Mouse (Mus musculus): ENCODE results near the gene Fbf1. TPM values are rescaled to one million over a fixed set of nuclear protein-coding genes. Genes with fewer than 3 reads are reported as not detected.

Fbf1 gene
- polyA plus RNA-seq, 1 experiment from 2014 or later: 38.7 TPM

- peaks cover 30% of the 10 kb centered on the region for H3K4me1 ChIP-seq (ENCODE audit: insufficient read depth, low read length)
- peaks cover 3% of the 10 kb centered on the region; the same call in 1 of the 2 replicates for H3K36me3 ChIP-seq (ENCODE audit: insufficient read depth, low read length)
- H3K9ac ChIP-seq (replicated peaks; ENCODE audit: low read length): peak overlapping the region; percentile 95
- no peaks in the 10 kb centered on the region for H3K27me3 ChIP-seq (ENCODE audit: insufficient read depth, low read length)
- H3K4me3 ChIP-seq (ENCODE audit: low read length): peak overlapping the region; percentile 79
- ATAC-seq (ENCODE audit: low FRiP score, low TSS enrichment): no peak
- peak overlapping the region; percentile 92 for H3K4me2 ChIP-seq (replicated peaks; ENCODE audit: low read depth, low read length)
- H3K9me3 ChIP-seq (ENCODE audit: low read length): no peaks in the 10 kb centered on the region
- 5% methylated on average over 6 of the region's 6 CpGs for WGBS
- peak overlapping the region; percentile 95 for H3K27ac ChIP-seq (ENCODE audit: low read length)
Measured at GRCm38 (mm10) chr11:116167232-116167631, 734 bp downstream of the Fbf1 start.

GRCm38 (mm10) chr11:116163002-116163401, 5.0 kb downstream of the Fbf1 start:
- Histone ChIP-seq H3K27ac (ENCODE audit: low read length) (peak overlapping the region; percentile 44), H3K4me3 (ENCODE audit: low read length) (no peak overlapping the region), H3K36me3 (ENCODE audit: insufficient read depth, low read length) (peaks cover 7% of the 10 kb centered on the region; the same call in 1 of the 2 replicates), H3K4me1 (ENCODE audit: insufficient read depth, low read length) (peaks cover 23% of the 10 kb centered on the region), H3K9ac (replicated peaks; ENCODE audit: low read length) (no peak overlapping the region), H3K27me3 (ENCODE audit: insufficient read depth, low read length) (no peaks in the 10 kb centered on the region), H3K9me3 (ENCODE audit: low read length) (no peaks in the 10 kb centered on the region), H3K4me2 (replicated peaks; ENCODE audit: low read depth, low read length) (peak overlapping the region; percentile 5; the same call in 1 of the 2 replicates)
- peak; percentile 86 for ATAC-seq (ENCODE audit: low FRiP score, low TSS enrichment)
- WGBS: 21% methylated on average over 9 of the region's 9 CpGs

- Histone ChIP-seq H3K9me3 (ENCODE audit: low read length) (no peaks in the 10 kb centered on the region), H3K4me1 (ENCODE audit: insufficient read depth, low read length) (peaks cover 23% of the 10 kb centered on the region), H3K36me3 (ENCODE audit: insufficient read depth, low read length) (peaks cover 15% of the 10 kb centered on the region; the same call in 1 of the 2 replicates), H3K27ac (ENCODE audit: low read length) (no peak overlapping the region), H3K4me2 (replicated peaks; ENCODE audit: low read depth, low read length) (no peak overlapping the region), H3K9ac (replicated peaks; ENCODE audit: low read length) (no peak overlapping the region), H3K4me3 (ENCODE audit: low read length) (no peak overlapping the region), H3K27me3 (ENCODE audit: insufficient read depth, low read length) (no peaks in the 10 kb centered on the region)
- ATAC-seq (ENCODE audit: low FRiP score, low TSS enrichment): no peak
- 81% methylated on average over 10 of the region's 10 CpGs for WGBS
Measured at GRCm38 (mm10) chr11:116162146-116162545, 5.8 kb downstream of the Fbf1 start.

GRCm38 (mm10) chr11:116161312-116161711, 6.7 kb downstream of the Fbf1 start:
- Histone ChIP-seq H3K4me3 (ENCODE audit: low read length) (no peak overlapping the region), H3K9me3 (ENCODE audit: low read length) (no peaks in the 10 kb centered on the region), H3K9ac (replicated peaks; ENCODE audit: low read length) (no peak overlapping the region), H3K36me3 (ENCODE audit: insufficient read depth, low read length) (peaks cover 15% of the 10 kb centered on the region; the same call in 1 of the 2 replicates), H3K4me2 (replicated peaks; ENCODE audit: low read depth, low read length) (no peak overlapping the region), H3K27me3 (ENCODE audit: insufficient read depth, low read length) (no peaks in the 10 kb centered on the region), H3K27ac (ENCODE audit: low read length) (no peak overlapping the region), H3K4me1 (ENCODE audit: insufficient read depth, low read length) (peaks cover 15% of the 10 kb centered on the region)
- WGBS: 65% methylated on average over 12 of the region's 12 CpGs
- ATAC-seq (ENCODE audit: low FRiP score, low TSS enrichment): no peak

- Histone ChIP-seq H3K4me3 (ENCODE audit: low read length) (no peak overlapping the region), H3K9ac (replicated peaks; ENCODE audit: low read length) (no peak overlapping the region), H3K9me3 (ENCODE audit: low read length) (no peaks in the 10 kb centered on the region), H3K4me2 (replicated peaks; ENCODE audit: low read depth, low read length) (no peak overlapping the region), H3K36me3 (ENCODE audit: insufficient read depth, low read length) (peaks cover 89% of the 10 kb centered on the region), H3K27ac (ENCODE audit: low read length) (no peak overlapping the region), H3K27me3 (ENCODE audit: insufficient read depth, low read length) (no peaks in the 10 kb centered on the region), H3K4me1 (ENCODE audit: insufficient read depth, low read length) (no peaks in the 10 kb centered on the region)
- whole genome bisulfite sequencing: 97% methylated on average over 2 of the region's 2 CpGs
- ATAC-seq (ENCODE audit: low FRiP score, low TSS enrichment): no peak
Measured at GRCm38 (mm10) chr11:116150960-116151359, 17.0 kb downstream of the Fbf1 start.

GRCm38 (mm10) chr11:116149341-116149740, 18.6 kb downstream of the Fbf1 start:
- Histone ChIP-seq H3K9ac (replicated peaks; ENCODE audit: low read length) (no peak overlapping the region), H3K4me2 (replicated peaks; ENCODE audit: low read depth, low read length) (no peak overlapping the region), H3K4me3 (ENCODE audit: low read length) (no peak overlapping the region), H3K27ac (ENCODE audit: low read length) (no peak overlapping the region), H3K36me3 (ENCODE audit: insufficient read depth, low read length) (peaks cover 89% of the 10 kb centered on the region), H3K9me3 (ENCODE audit: low read length) (no peaks in the 10 kb centered on the region), H3K27me3 (ENCODE audit: insufficient read depth, low read length) (no peaks in the 10 kb centered on the region), H3K4me1 (ENCODE audit: insufficient read depth, low read length) (no peaks in the 10 kb centered on the region)
- WGBS: 88% methylated on average over 6 of the region's 6 CpGs
- no peak for ATAC-seq (ENCODE audit: low FRiP score, low TSS enrichment)

GRCm38 (mm10) chr11:116148761-116149221, 19.2 kb downstream of the Fbf1 start:
- H3K36me3 ChIP-seq (ENCODE audit: insufficient read depth, low read length): peaks cover 87% of the 10 kb centered on the region
- H3K4me3 ChIP-seq (ENCODE audit: low read length): no peak overlapping the region
- no peak overlapping the region for H3K27ac ChIP-seq (ENCODE audit: low read length)
- no peaks in the 10 kb centered on the region for H3K4me1 ChIP-seq (ENCODE audit: insufficient read depth, low read length)
- no peak overlapping the region for H3K4me2 ChIP-seq (replicated peaks; ENCODE audit: low read depth, low read length)
- H3K27me3 ChIP-seq (ENCODE audit: insufficient read depth, low read length): no peaks in the 10 kb centered on the region
- WGBS: 58% methylated on average over 20 of the region's 20 CpGs
- no peak for ATAC-seq (ENCODE audit: low FRiP score, low TSS enrichment)
- no peak overlapping the region for H3K9ac ChIP-seq (replicated peaks; ENCODE audit: low read length)
- H3K9me3 ChIP-seq (ENCODE audit: low read length): no peaks in the 10 kb centered on the region

DNA sequence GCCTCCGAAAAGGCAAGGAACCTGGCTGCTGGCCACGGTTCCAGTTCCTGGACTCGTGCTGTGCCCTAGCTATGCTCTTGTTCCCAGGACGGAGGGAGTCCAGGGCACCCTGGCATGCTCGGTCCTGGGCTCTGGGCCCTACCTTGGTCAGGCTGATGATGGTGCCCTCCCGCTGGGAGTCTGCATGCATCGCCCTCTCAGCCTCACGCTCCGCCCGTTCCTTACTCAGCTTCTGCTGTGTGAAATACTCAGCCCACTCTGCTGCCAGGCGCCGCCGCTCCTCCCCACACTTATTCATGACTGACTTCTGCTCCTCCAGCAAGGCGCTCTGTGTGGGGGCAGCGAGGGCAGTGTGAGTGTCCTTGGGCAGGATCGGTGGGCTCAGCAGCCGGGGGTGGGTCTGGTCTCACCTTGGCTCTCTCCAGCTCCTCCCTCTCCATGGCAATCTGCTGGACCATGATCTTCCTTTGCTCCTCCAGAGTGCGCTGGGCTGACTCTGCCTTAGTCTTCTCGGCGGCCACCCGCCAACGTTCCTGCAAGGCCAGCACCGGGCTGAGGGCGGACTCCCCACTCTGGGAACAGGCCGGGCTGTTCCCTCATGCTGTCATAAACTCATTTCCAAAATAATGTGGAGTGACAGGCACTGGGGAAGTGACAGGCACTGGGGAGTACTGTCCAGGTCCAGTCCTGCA, 21.5 kb downstream of the Fbf1 start:
- ATAC-seq (ENCODE audit: low FRiP score, low TSS enrichment): no peak
- 0 out of 2 replicates have a peak overlapping the region, but pooled peaks have one; percentile 45 for H3K27ac ChIP-seq (ENCODE audit: low read length)

GRCm38 (mm10) chr11:116145481-116146293, 22.3 kb downstream of the Fbf1 start:
- Histone ChIP-seq H3K4me2 (replicated peaks; ENCODE audit: low read depth, low read length) (no peak overlapping the region), H3K36me3 (ENCODE audit: insufficient read depth, low read length) (peaks cover 68% of the 10 kb centered on the region), H3K27me3 (ENCODE audit: insufficient read depth, low read length) (no peaks in the 10 kb centered on the region), H3K9me3 (ENCODE audit: low read length) (no peaks in the 10 kb centered on the region), H3K27ac (ENCODE audit: low read length) (no peak overlapping the region), H3K4me1 (ENCODE audit: insufficient read depth, low read length) (no peaks in the 10 kb centered on the region), H3K4me3 (ENCODE audit: low read length) (no peak overlapping the region), H3K9ac (replicated peaks; ENCODE audit: low read length) (no peak overlapping the region)
- 69% methylated on average over 18 of the region's 18 CpGs for WGBS
- ATAC-seq (ENCODE audit: low FRiP score, low TSS enrichment): no peak

More for the DNA sequence above, 21.5 kb downstream of the Fbf1 start:
- Histone ChIP-seq H3K36me3 (ENCODE audit: insufficient read depth, low read length) (peaks cover 75% of the 10 kb centered on the region), H3K9ac (replicated peaks; ENCODE audit: low read length) (no peak overlapping the region), H3K4me3 (ENCODE audit: low read length) (no peak overlapping the region), H3K9me3 (ENCODE audit: low read length) (no peaks in the 10 kb centered on the region), H3K4me1 (ENCODE audit: insufficient read depth, low read length) (no peaks in the 10 kb centered on the region), H3K4me2 (replicated peaks; ENCODE audit: low read depth, low read length) (no peak overlapping the region), H3K27me3 (ENCODE audit: insufficient read depth, low read length) (no peaks in the 10 kb centered on the region)
- WGBS: 76% methylated on average over 25 of the region's 25 CpGs
